Mouse (Mus musculus) stomach, embryonic 14.5 days (tissue): ENCODE measurements around the gene Pdlim4. TPM values are rescaled to one million over a fixed set of nuclear protein-coding genes. Genes with fewer than 3 reads are reported as not detected.

Experiments
- ATAC-seq: fragments of 200-750 bp; cut with Nextera tagmentation; 2 replicates; pipeline ENCODE4 v1.8.0; 2017; ENCODE audit warnings: low read depth, moderate TSS enrichment; ENCODE audit not compliant: insufficient number of reproducible peaks, insufficient read depth, low FRiP score
- H3K27ac ChIP-seq: fragments of 300-500 bp; sonication (generic); 2 replicates; pipeline ENCODE4 v1.5.1; 2014; ENCODE audit warnings: mild to moderate bottlenecking, low read length, moderate library complexity, mixed read lengths
- H3K27me3 ChIP-seq: fragments of 300-500 bp; sonication (generic); 2 replicates; pipeline ENCODE4 v1.6.1; 2014; ENCODE audit warnings: low read length, control low read depth, mixed read lengths; ENCODE audit not compliant: control insufficient read depth, insufficient read depth
- H3K36me3 ChIP-seq: fragments of 300-500 bp; sonication (generic); 2 replicates; pipeline ENCODE4 v1.6.1; 2014; ENCODE audit warnings: mild to moderate bottlenecking, control low read depth, low read length, moderate library complexity, mixed read lengths; ENCODE audit not compliant: control insufficient read depth, insufficient read depth
- H3K4me1 ChIP-seq: fragments of 300-500 bp; sonication (generic); 2 replicates; pipeline ENCODE4 v1.6.1; 2014; ENCODE audit warnings: low read length, control low read depth, mixed read lengths; ENCODE audit not compliant: control insufficient read depth, insufficient read depth
- H3K4me2 ChIP-seq: fragments of 300-500 bp; sonication (generic); replicated peaks from 2 replicates; pipeline ENCODE4 v1.6.1; 2014; ENCODE audit warnings: low read depth, low read length, control low read depth
- H3K4me3 ChIP-seq: fragments of 300-500 bp; sonication (generic); 2 replicates; pipeline ENCODE4 v1.5.1; 2014; ENCODE audit warnings: low read depth, low read length, control low read depth
- H3K9ac ChIP-seq: fragments of 300-500 bp; sonication (generic); replicated peaks from 2 replicates; pipeline ENCODE4 v1.6.1; 2014; ENCODE audit warnings: low read depth, mild to moderate bottlenecking, control low read depth, low read length, moderate library complexity, mixed read lengths
- H3K9me3 ChIP-seq: fragments of 300-500 bp; sonication (generic); 2 replicates; pipeline ENCODE4 v1.6.1; 2016; ENCODE audit warnings: low read depth, low read length, control low read depth; ENCODE audit not compliant: control insufficient read depth
- WGBS: fragments of 180-500 bp; shearing (Covaris S2); extraction: QIAGEN DNeasy Blood & Tissue Kit; methylation state at CpG from one replicate; pipeline ENCODE4 v1.1.7; 2014; 5-methylcytosine and 5-hydroxymethylcytosine counted together
- polyA plus RNA-seq: library from polyadenylated mRNA; unstranded; fragments of >200 nt; fragmentation: Nextera tagmentation; extraction: Ambion mirVana; gene quantifications from 2 replicates; pipeline ENCODE4 v1.2.1, GENCODE M21; 2014

The Pdlim4 gene
- 71.1 and 76.7 TPM in 2 replicates for polyA plus RNA-seq

- Histone ChIP-seq H3K36me3 (no peaks in the 10 kb centered on the region), H3K4me3 (peak within 1 kb of the TSS; percentile 59), H3K9ac (peak within 1 kb of the TSS; percentile 72), H3K4me2 (peak within 1 kb of the TSS; percentile 84), H3K27ac (peak within 1 kb of the TSS; percentile 66), H3K9me3 (no peaks in the 10 kb centered on the region), H3K27me3 (no peaks in the 10 kb centered on the region), H3K4me1 (peaks cover 21% of the 10 kb centered on the region; the same call in 1 of the 2 replicates)
- ATAC-seq: peak; percentile 46; the same call in 1 of the 2 replicates
- 3% methylated on average over 34 of the region's 61 CpGs for WGBS
Observed at GRCm38 (mm10) chr11:54068520-54069371, at the start of gene Pdlim4. Gene Pdlim4, minus strand, starts transcription at chr11:54069014.

GRCm38 (mm10) chr11:54117096-54117495 is 48.3 kb upstream of the Pdlim4 start:
- WGBS: 88% methylated on average over 10 of the region's 10 CpGs

DNA sequence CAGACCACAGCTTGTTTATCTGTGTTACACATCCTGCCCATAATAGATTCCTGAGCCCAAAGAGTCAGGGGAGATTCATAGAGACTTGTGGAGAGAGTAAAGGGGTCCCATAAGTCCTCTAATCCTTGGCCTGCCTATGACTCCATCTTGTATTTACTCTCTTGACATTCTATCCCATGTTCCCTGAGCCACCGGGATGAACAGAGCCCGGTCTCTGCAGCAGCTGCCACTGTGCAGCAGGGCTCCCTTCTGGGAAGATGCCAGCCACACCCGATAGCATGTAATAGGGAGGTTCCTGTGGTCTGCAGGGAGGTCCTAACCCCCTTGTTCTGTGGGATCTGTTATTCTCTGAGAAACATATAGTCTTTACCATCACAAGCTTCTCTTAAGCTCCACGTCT is 47.6 kb upstream of the Pdlim4 start:
- no peak overlapping the region for H3K4me3 ChIP-seq
- H3K4me2 ChIP-seq: no peak overlapping the region
- peaks cover 21% of the 10 kb centered on the region for H3K36me3 ChIP-seq
- ATAC-seq: no peak
- no peak overlapping the region for H3K27ac ChIP-seq
- H3K9ac ChIP-seq: no peak overlapping the region
- H3K4me1 ChIP-seq: peaks cover 16% of the 10 kb centered on the region
- 76% methylated on average over 4 of the region's 4 CpGs for WGBS
- H3K9me3 ChIP-seq: no peaks in the 10 kb centered on the region
- no peaks in the 10 kb centered on the region for H3K27me3 ChIP-seq

More at GRCm38 (mm10) chr11:54117096-54117495, 48.3 kb upstream of the Pdlim4 start:
- Histone ChIP-seq H3K9ac (no peak overlapping the region), H3K9me3 (no peaks in the 10 kb centered on the region), H3K4me1 (peaks cover 15% of the 10 kb centered on the region), H3K4me2 (no peak overlapping the region), H3K27ac (no peak overlapping the region), H3K27me3 (no peaks in the 10 kb centered on the region), H3K36me3 (peaks cover 21% of the 10 kb centered on the region), H3K4me3 (no peak overlapping the region)
- no peak for ATAC-seq

GRCm38 (mm10) chr11:54115911-54116310 is 47.1 kb upstream of the Pdlim4 start:
- WGBS: 40% methylated on average over 3 of the region's 3 CpGs
- Histone ChIP-seq H3K27me3 (no peaks in the 10 kb centered on the region), H3K27ac (no peak overlapping the region)

GRCm38 (mm10) chr11:54115301-54115700 is 46.5 kb upstream of the Pdlim4 start:
- WGBS: 83% methylated on average over 8 of the region's 8 CpGs
- H3K4me1 ChIP-seq: peaks cover 16% of the 10 kb centered on the region
- H3K9me3 ChIP-seq: no peaks in the 10 kb centered on the region
- ATAC-seq: no peak
- peaks cover 21% of the 10 kb centered on the region for H3K36me3 ChIP-seq
- no peak overlapping the region for H3K27ac ChIP-seq
- H3K4me2 ChIP-seq: no peak overlapping the region
- H3K27me3 ChIP-seq: no peaks in the 10 kb centered on the region
- H3K9ac ChIP-seq: no peak overlapping the region
- no peak overlapping the region for H3K4me3 ChIP-seq

More at GRCm38 (mm10) chr11:54115911-54116310, 47.1 kb upstream of the Pdlim4 start:
- Histone ChIP-seq H3K9me3 (no peaks in the 10 kb centered on the region), H3K36me3 (peaks cover 21% of the 10 kb centered on the region), H3K4me1 (peaks cover 16% of the 10 kb centered on the region), H3K4me2 (no peak overlapping the region), H3K4me3 (no peak overlapping the region), H3K9ac (no peak overlapping the region)
- no peak for ATAC-seq

DNA sequence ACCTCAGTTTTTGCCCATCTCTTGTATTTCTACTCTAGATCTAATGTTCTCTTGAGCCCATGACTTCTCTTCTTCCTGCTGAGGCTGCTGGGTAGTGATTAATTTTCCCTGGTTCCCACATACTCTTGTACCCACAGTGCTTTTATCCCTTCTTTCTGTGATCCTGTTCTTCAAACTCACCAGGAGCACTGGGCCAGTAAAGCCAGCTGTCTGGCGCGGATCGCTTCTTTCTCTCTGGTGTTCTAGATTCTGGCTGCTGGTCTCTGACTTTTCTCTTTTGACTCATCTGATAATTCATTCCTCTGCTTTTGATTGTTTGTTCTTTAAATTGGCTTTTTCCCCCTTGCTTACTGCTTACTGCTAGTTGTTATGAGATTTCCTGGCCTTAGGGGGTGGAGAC is 45.9 kb upstream of the Pdlim4 start:
- H3K9ac ChIP-seq: no peak overlapping the region
- peaks cover 21% of the 10 kb centered on the region for H3K36me3 ChIP-seq
- peaks cover 16% of the 10 kb centered on the region for H3K4me1 ChIP-seq
- no peaks in the 10 kb centered on the region for H3K27me3 ChIP-seq
- 90% methylated on average over 3 of the region's 3 CpGs for WGBS
- no peak overlapping the region for H3K27ac ChIP-seq
- no peak for ATAC-seq
- no peaks in the 10 kb centered on the region for H3K9me3 ChIP-seq
- H3K4me2 ChIP-seq: no peak overlapping the region
- H3K4me3 ChIP-seq: no peak overlapping the region

GRCm38 (mm10) chr11:54113352-54113751 is 44.5 kb upstream of the Pdlim4 start:
- Histone ChIP-seq H3K4me3 (no peak overlapping the region), H3K27ac (peak overlapping the region; percentile 91), H3K9ac (peak overlapping the region; percentile 18; the same call in 1 of the 2 replicates), H3K9me3 (no peaks in the 10 kb centered on the region), H3K27me3 (no peaks in the 10 kb centered on the region), H3K36me3 (peaks cover 15% of the 10 kb centered on the region), H3K4me2 (peak overlapping the region; percentile 25), H3K4me1 (peaks cover 16% of the 10 kb centered on the region)
- ATAC-seq: peak; percentile 25
- WGBS: 22% methylated on average over 4 of the region's 4 CpGs

- WGBS: under 1% methylated on average over 10 of the region's 10 CpGs
- Histone ChIP-seq H3K27ac (peak overlapping the region; percentile 91), H3K27me3 (no peaks in the 10 kb centered on the region), H3K9ac (peak overlapping the region; percentile 18; the same call in 1 of the 2 replicates), H3K36me3 (peaks cover 12% of the 10 kb centered on the region), H3K4me2 (peak overlapping the region; percentile 25), H3K4me1 (peaks cover 16% of the 10 kb centered on the region), H3K4me3 (no peak overlapping the region), H3K9me3 (no peaks in the 10 kb centered on the region)
- peak; percentile 98 for ATAC-seq
Observed at GRCm38 (mm10) chr11:54112920-54113319, 44.1 kb upstream of the Pdlim4 start.
